Mouse (Mus musculus) liver, embryonic 14.5 days (tissue): ENCODE data around the gene Dock7.

Experiments
- CTCF ChIP-seq: IDR thresholded peaks from 2 replicates; pipeline ENCODE4 v1.5.1; 2016; ENCODE audit warnings: antibody characterized with exemption, low read depth, control low read depth
- EP300 ChIP-seq: IDR thresholded peaks from 2 replicates; pipeline ENCODE4 v1.6.1; 2016; ENCODE audit warnings: antibody characterized with exemption, low read depth

- TF ChIP-seq CTCF (no peak), EP300 (no peak)
These were observed 164.7 kb downstream of the Dock7 start for GRCm38 (mm10) chr4:98955986-98956385.
